Mouse (Mus musculus) heart, embryonic 13.5 days (tissue): ENCODE measurements at regions not wholly inside any gene's neighbourhood (a gene's known extent, or its start where the extent isn't known, plus 50 kb on each side); places are given as distances from the start of the nearest gene placed in this dataset.
A peak's percentile ranks its signal among the peaks of the same experiment; 100 is the strongest.

ENCODE experiments used
- ATAC-seq: fragments of 200-750 bp; cut with Nextera tagmentation; 2 replicates; pipeline ENCODE4 v1.8.0; 2017; ENCODE audit warnings: moderate TSS enrichment; ENCODE audit not compliant: insufficient number of reproducible peaks, low FRiP score, low TSS enrichment; ENCODE audit errors: extremely low read depth
- H3K27ac ChIP-seq: fragments of 300-500 bp; sonication (generic); replicated peaks from 2 replicates; pipeline ENCODE4 v1.5.1; 2015; ENCODE audit warnings: moderate library complexity, mild to moderate bottlenecking, inconsistent platforms
- H3K27me3 ChIP-seq: fragments of 300-500 bp; sonication (generic); replicated peaks from 2 replicates; pipeline ENCODE4 v1.6.1; 2015; ENCODE audit warnings: mild to moderate bottlenecking, inconsistent platforms
- H3K36me3 ChIP-seq: fragments of 300-500 bp; sonication (generic); 2 replicates; pipeline ENCODE4 v1.6.1; 2015; ENCODE audit warnings: mild to moderate bottlenecking, inconsistent platforms
- H3K4me1 ChIP-seq: fragments of 300-500 bp; sonication (generic); 2 replicates; pipeline ENCODE4 v1.6.1; 2015; ENCODE audit warnings: inconsistent platforms
- H3K4me2 ChIP-seq: fragments of 300-500 bp; sonication (generic); 2 replicates; pipeline ENCODE4 v1.6.1; 2015; ENCODE audit warnings: inconsistent platforms, mild to moderate bottlenecking, moderate library complexity
- H3K4me3 ChIP-seq: fragments of 300-500 bp; sonication (generic); 2 replicates; pipeline ENCODE4 v1.5.1; 2015; ENCODE audit warnings: moderate library complexity, mild to moderate bottlenecking, inconsistent platforms
- H3K9ac ChIP-seq: fragments of 300-500 bp; sonication (generic); 2 replicates; pipeline ENCODE4 v1.6.1; 2015; ENCODE audit warnings: inconsistent platforms, mild to moderate bottlenecking, moderate library complexity
- H3K9me3 ChIP-seq: fragments of 300-500 bp; sonication (generic); 2 replicates; pipeline ENCODE4 v1.6.1; 2016; ENCODE audit warnings: inconsistent platforms
- WGBS: fragments of 180-500 bp; shearing (Covaris S2); methylation state at CpG from one replicate; pipeline ENCODE4 v1.1.7; 2015; ENCODE audit warnings: mixed read lengths; 5-methylcytosine and 5-hydroxymethylcytosine counted together

- no peak overlapping the region for H3K27ac ChIP-seq
- WGBS, result 26% methylated on average over 7 of the region's 7 CpGs
- H3K4me3 ChIP-seq, result no peak overlapping the region
- no peaks in the 10 kb centered on the region for H3K36me3 ChIP-seq
- H3K4me2 ChIP-seq, result no peak overlapping the region
- H3K9me3 ChIP-seq, result no peaks in the 10 kb centered on the region
- peak; percentile 67 for ATAC-seq
- H3K9ac ChIP-seq, result no peak overlapping the region
- H3K27me3 ChIP-seq, result no peaks in the 10 kb centered on the region
- 0 out of 2 replicates have a peak, but pooled peaks cover 3% of the 10 kb centered on the region for H3K4me1 ChIP-seq
These were observed 70.4 kb upstream of the Rap1b start for GRCm38 (mm10) chr10:117916280-117916679.

GRCm38 (mm10) chr10:117917870-117918269 is 72.0 kb upstream of the Rap1b start:
- Histone ChIP-seq H3K27me3 (no peaks in the 10 kb centered on the region), H3K36me3 (no peaks in the 10 kb centered on the region), H3K4me3 (no peak overlapping the region), H3K27ac (no peak overlapping the region), H3K9me3 (no peaks in the 10 kb centered on the region), H3K4me1 (0 out of 2 replicates have a peak, but pooled peaks cover 3% of the 10 kb centered on the region), H3K4me2 (no peak overlapping the region), H3K9ac (no peak overlapping the region)
- 74% methylated on average over 2 of the region's 2 CpGs for WGBS
- no peak for ATAC-seq

GRCm38 (mm10) chr10:117918616-117919015 is 72.8 kb upstream of the Rap1b start:
- no peak overlapping the region for H3K27ac ChIP-seq
- no peaks in the 10 kb centered on the region for H3K27me3 ChIP-seq
- WGBS, result 71% methylated on average over 8 of the region's 8 CpGs
- no peaks in the 10 kb centered on the region for H3K36me3 ChIP-seq
- H3K4me1 ChIP-seq, result 0 out of 2 replicates have a peak, but pooled peaks cover 3% of the 10 kb centered on the region
- no peak overlapping the region for H3K9ac ChIP-seq
- ATAC-seq, result no peak
- H3K4me2 ChIP-seq, result no peak overlapping the region
- H3K9me3 ChIP-seq, result no peaks in the 10 kb centered on the region
- no peak overlapping the region for H3K4me3 ChIP-seq

GRCm38 (mm10) chr10:117919186-117919941 is 73.5 kb upstream of the Rap1b start:
- H3K9ac ChIP-seq, result no peak overlapping the region
- WGBS, result 51% methylated on average over 7 of the region's 7 CpGs
- H3K4me3 ChIP-seq, result no peak overlapping the region

GRCm38 (mm10) chr10:117925186-117925585 is 79.4 kb upstream of the Rap1b start:
- no peaks in the 10 kb centered on the region for H3K27me3 ChIP-seq
- no peaks in the 10 kb centered on the region for H3K36me3 ChIP-seq
- WGBS, result 90% methylated on average over 7 of the region's 7 CpGs
- no peak overlapping the region for H3K4me2 ChIP-seq
- no peak for ATAC-seq
- no peaks in the 10 kb centered on the region for H3K9me3 ChIP-seq
- no peak overlapping the region for H3K9ac ChIP-seq
- H3K4me1 ChIP-seq, result no peaks in the 10 kb centered on the region
- H3K4me3 ChIP-seq, result no peak overlapping the region
- no peak overlapping the region for H3K27ac ChIP-seq

More at GRCm38 (mm10) chr10:117919186-117919941, 73.5 kb upstream of the Rap1b start:
- 0 out of 2 replicates have a peak, but pooled peaks cover 3% of the 10 kb centered on the region for H3K4me1 ChIP-seq
- ATAC-seq, result no peak
- H3K36me3 ChIP-seq, result no peaks in the 10 kb centered on the region
- H3K4me2 ChIP-seq, result no peak overlapping the region
- no peaks in the 10 kb centered on the region for H3K27me3 ChIP-seq
- no peaks in the 10 kb centered on the region for H3K9me3 ChIP-seq
- no peak overlapping the region for H3K27ac ChIP-seq

GRCm38 (mm10) chr10:117925611-117926555 is 80.0 kb upstream of the Rap1b start:
- no peaks in the 10 kb centered on the region for H3K27me3 ChIP-seq
- no peaks in the 10 kb centered on the region for H3K9me3 ChIP-seq
- no peak for ATAC-seq
- H3K4me1 ChIP-seq, result no peaks in the 10 kb centered on the region
- WGBS, result 88% methylated on average over 31 of the region's 31 CpGs
- H3K27ac ChIP-seq, result no peak overlapping the region
- H3K4me3 ChIP-seq, result no peak overlapping the region
- H3K4me2 ChIP-seq, result no peak overlapping the region
- H3K9ac ChIP-seq, result no peak overlapping the region
- H3K36me3 ChIP-seq, result no peaks in the 10 kb centered on the region

GRCm38 (mm10) chr10:117928998-117929397 is 83.2 kb upstream of the Rap1b start:
- Histone ChIP-seq H3K4me2 (no peak overlapping the region), H3K9ac (no peak overlapping the region), H3K27me3 (no peaks in the 10 kb centered on the region), H3K27ac (no peak overlapping the region), H3K36me3 (no peaks in the 10 kb centered on the region), H3K9me3 (no peaks in the 10 kb centered on the region), H3K4me3 (no peak overlapping the region), H3K4me1 (no peaks in the 10 kb centered on the region)
- 38% methylated on average over 5 of the region's 5 CpGs for WGBS
- no peak for ATAC-seq

GRCm38 (mm10) chr10:117934797-117935196 is 89.0 kb upstream of the Rap1b start:
- WGBS, result 52% methylated on average over 9 of the region's 9 CpGs

GRCm38 (mm10) chr10:117938717-117939116 is 92.9 kb upstream of the Rap1b start:
- Histone ChIP-seq H3K4me1 (peaks cover 34% of the 10 kb centered on the region), H3K27ac (no peak overlapping the region), H3K36me3 (no peaks in the 10 kb centered on the region), H3K4me3 (no peak overlapping the region), H3K9me3 (no peaks in the 10 kb centered on the region), H3K4me2 (no peak overlapping the region), H3K27me3 (no peaks in the 10 kb centered on the region), H3K9ac (no peak overlapping the region)
- 54% methylated on average over 8 of the region's 8 CpGs for WGBS
- no peak for ATAC-seq

More at GRCm38 (mm10) chr10:117934797-117935196, 89.0 kb upstream of the Rap1b start:
- Histone ChIP-seq H3K27ac (no peak overlapping the region), H3K9me3 (no peaks in the 10 kb centered on the region), H3K4me1 (peaks cover 15% of the 10 kb centered on the region), H3K9ac (no peak overlapping the region), H3K27me3 (no peaks in the 10 kb centered on the region), H3K4me2 (no peak overlapping the region), H3K4me3 (no peak overlapping the region), H3K36me3 (no peaks in the 10 kb centered on the region)
- no peak for ATAC-seq

GRCm38 (mm10) chr10:117940441-117941265 is 94.8 kb upstream of the Rap1b start:
- Histone ChIP-seq H3K36me3 (no peaks in the 10 kb centered on the region), H3K27ac (peak overlapping the region; percentile 73), H3K4me1 (peaks cover 34% of the 10 kb centered on the region), H3K27me3 (no peaks in the 10 kb centered on the region), H3K9ac (peak overlapping the region; percentile 55; the same call in 1 of the 2 replicates), H3K9me3 (no peaks in the 10 kb centered on the region), H3K4me2 (peak overlapping the region; percentile 53), H3K4me3 (no peak overlapping the region)
- WGBS, result 30% methylated on average over 10 of the region's 10 CpGs
- no peak for ATAC-seq

GRCm38 (mm10) chr10:117941266-117941651 is 95.4 kb upstream of the Rap1b start:
- Histone ChIP-seq H3K27ac (peak overlapping the region; percentile 73), H3K9me3 (no peaks in the 10 kb centered on the region), H3K4me3 (no peak overlapping the region), H3K4me2 (peak overlapping the region; percentile 53), H3K4me1 (peaks cover 34% of the 10 kb centered on the region), H3K27me3 (no peaks in the 10 kb centered on the region), H3K9ac (peak overlapping the region; percentile 55; the same call in 1 of the 2 replicates), H3K36me3 (no peaks in the 10 kb centered on the region)
- no peak for ATAC-seq
- WGBS, result 59% methylated on average over 3 of the region's 3 CpGs
